Mouse (Mus musculus) cortical plate, adult 2 months (tissue): ENCODE measurements at regions not wholly inside any gene's neighbourhood (a gene's known extent, or its start where the extent isn't known, plus 50 kb on each side); places are given as distances from the start of the nearest gene placed in this dataset.

ENCODE experiments used
- H3K27ac ChIP-seq: fragments of 200-500 bp; 2 replicates; pipeline ENCODE4 v1.5.1; 2012; ENCODE audit warnings: low read length, control low read depth, inconsistent platforms; ENCODE audit not compliant: insufficient read depth
- H3K4me1 ChIP-seq: fragments of 200-500 bp; 2 replicates; pipeline ENCODE4 v1.6.1; 2011; ENCODE audit warnings: low read length; ENCODE audit not compliant: control insufficient read depth, insufficient read depth
- H3K4me3 ChIP-seq: fragments of 200-500 bp; 2 replicates; pipeline ENCODE4 v1.5.1; 2011; ENCODE audit warnings: mild to moderate bottlenecking, low read length, control low read depth; ENCODE audit not compliant: insufficient read depth
- CTCF ChIP-seq: fragments of 200-500 bp; IDR thresholded peaks from 2 replicates; pipeline ENCODE4 v1.5.1; 2011; ENCODE audit warnings: mild to moderate bottlenecking, control low read depth, low read length; ENCODE audit not compliant: insufficient read depth; ENCODE audit errors: extremely low read depth
- POLR2A ChIP-seq: fragments of 200-500 bp; IDR thresholded peaks from 2 replicates; pipeline ENCODE4 v1.6.1; 2011; ENCODE audit warnings: mild to moderate bottlenecking, low read length, control low read depth; ENCODE audit not compliant: insufficient read depth; ENCODE audit errors: extremely low read depth

DNA sequence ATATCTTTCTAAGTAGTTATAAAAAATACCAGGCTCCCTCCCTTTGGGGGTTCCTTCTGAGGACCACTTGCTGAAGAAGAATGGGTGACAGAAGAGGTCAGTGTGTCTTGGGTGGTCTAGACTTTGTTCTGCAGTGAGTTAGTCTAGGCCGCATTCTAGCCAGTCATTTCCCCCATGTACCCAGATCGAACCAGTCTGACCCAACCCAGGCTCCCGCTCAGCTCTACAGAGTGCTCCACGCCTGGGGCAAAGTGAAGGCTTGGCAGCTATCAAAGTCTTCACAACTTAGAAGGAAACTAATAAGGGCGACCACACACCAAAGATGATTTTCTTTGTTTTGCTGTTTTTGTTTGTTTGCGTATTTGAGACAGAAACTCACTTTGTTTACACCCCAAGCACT, 92.4 kb upstream of the Marcks start:
- H3K4me3 ChIP-seq, result no peak overlapping the region
- H3K27ac ChIP-seq, result no peak overlapping the region
- no peak for TF ChIP-seq POLR2A
- no peak for TF ChIP-seq CTCF
- no peaks in the 10 kb centered on the region for H3K4me1 ChIP-seq

GRCm38 (mm10) chr10:37227889-37228288, 89.2 kb upstream of the Marcks start:
- Histone ChIP-seq H3K27ac (no peak overlapping the region), H3K4me3 (no peak overlapping the region), H3K4me1 (no peaks in the 10 kb centered on the region)
- TF ChIP-seq POLR2A (no peak), CTCF (no peak)

DNA sequence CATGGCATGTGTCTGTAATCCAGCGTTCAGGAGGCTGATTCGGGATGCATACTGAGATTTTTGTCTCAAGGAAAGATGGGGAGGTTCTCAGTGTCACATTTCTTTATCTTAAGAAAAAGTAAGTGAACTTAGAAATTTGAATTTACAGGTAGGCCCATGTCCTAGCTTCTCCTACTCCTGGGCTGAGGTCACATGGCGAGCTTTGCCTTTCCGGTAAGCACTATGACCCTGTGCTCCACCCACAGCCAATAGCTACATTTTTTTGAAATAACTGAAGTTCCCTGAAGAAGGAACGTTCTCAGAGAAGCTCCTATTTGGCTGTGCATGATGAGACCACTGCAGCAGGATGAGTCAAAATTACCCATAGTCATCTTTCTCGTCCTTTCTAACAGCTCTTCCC, 83.0 kb upstream of the Marcks start:
- no peaks in the 10 kb centered on the region for H3K4me1 ChIP-seq
- TF ChIP-seq POLR2A, result no peak
- TF ChIP-seq CTCF, result no peak
- no peak overlapping the region for H3K27ac ChIP-seq
- no peak overlapping the region for H3K4me3 ChIP-seq

DNA sequence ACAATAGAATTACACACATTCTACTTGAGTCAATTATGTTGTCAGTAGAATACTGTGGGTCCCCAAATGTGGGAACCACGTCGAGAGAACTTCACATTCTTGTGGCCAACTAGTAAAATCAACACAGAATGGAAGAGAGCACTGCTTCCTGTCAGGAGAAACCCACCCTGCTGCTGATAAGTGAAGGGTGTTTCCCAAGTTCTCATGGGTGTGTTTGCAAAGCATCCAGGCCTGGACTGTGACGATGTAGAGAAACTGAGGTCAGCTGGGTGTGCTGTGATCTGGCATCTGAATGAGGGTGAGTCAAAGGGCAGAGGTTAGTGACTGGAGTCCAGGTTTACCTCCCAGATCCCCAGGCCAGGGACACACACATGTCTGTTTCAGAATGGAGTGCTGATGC, 81.7 kb upstream of the Marcks start:
- Histone ChIP-seq H3K4me3 (no peak overlapping the region), H3K4me1 (no peaks in the 10 kb centered on the region), H3K27ac (no peak overlapping the region)
- no peak for TF ChIP-seq POLR2A
- no peak for TF ChIP-seq CTCF

GRCm38 (mm10) chr10:37219936-37220335, 81.2 kb upstream of the Marcks start:
- no peak for TF ChIP-seq CTCF
- TF ChIP-seq POLR2A, result no peak
- no peak overlapping the region for H3K27ac ChIP-seq
- no peaks in the 10 kb centered on the region for H3K4me1 ChIP-seq
- no peak overlapping the region for H3K4me3 ChIP-seq

- no peak overlapping the region for H3K4me3 ChIP-seq
- no peak overlapping the region for H3K27ac ChIP-seq
- TF ChIP-seq CTCF, result no peak
- TF ChIP-seq POLR2A, result no peak
- no peaks in the 10 kb centered on the region for H3K4me1 ChIP-seq
Observed at GRCm38 (mm10) chr10:37219381-37219780, 80.7 kb upstream of the Marcks start.

- H3K27ac ChIP-seq, result no peak overlapping the region
- no peaks in the 10 kb centered on the region for H3K4me1 ChIP-seq
- no peak overlapping the region for H3K4me3 ChIP-seq
- no peak for TF ChIP-seq POLR2A
- TF ChIP-seq CTCF, result no peak
Observed at GRCm38 (mm10) chr10:37214656-37215055, 75.9 kb upstream of the Marcks start.

GRCm38 (mm10) chr10:37212350-37213035, 73.8 kb upstream of the Marcks start:
- Histone ChIP-seq H3K4me3 (no peak overlapping the region), H3K4me1 (no peaks in the 10 kb centered on the region), H3K27ac (no peak overlapping the region)
- TF ChIP-seq CTCF (no peak), POLR2A (no peak)

DNA sequence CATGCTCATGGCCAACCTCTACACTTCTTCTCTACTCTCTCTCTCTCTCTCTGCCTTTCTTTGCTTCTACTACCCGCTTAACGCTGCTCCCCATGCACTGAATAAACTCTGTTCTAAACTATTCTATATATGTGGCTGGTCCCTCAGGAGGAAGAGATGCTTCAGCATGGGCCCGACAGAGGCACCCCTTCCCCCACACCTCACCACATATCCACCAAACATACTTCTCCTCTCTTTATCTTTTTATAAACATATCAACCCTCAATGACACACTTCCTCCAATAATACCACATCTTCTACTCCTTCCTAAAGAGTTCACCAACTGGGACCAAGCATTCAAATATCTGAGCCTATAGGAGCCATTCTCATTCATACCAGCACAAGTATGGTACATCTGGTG, 72.6 kb upstream of the Marcks start:
- H3K4me3 ChIP-seq, result no peak overlapping the region
- no peak overlapping the region for H3K27ac ChIP-seq
- TF ChIP-seq CTCF, result no peak
- no peak for TF ChIP-seq POLR2A
- H3K4me1 ChIP-seq, result no peaks in the 10 kb centered on the region

DNA sequence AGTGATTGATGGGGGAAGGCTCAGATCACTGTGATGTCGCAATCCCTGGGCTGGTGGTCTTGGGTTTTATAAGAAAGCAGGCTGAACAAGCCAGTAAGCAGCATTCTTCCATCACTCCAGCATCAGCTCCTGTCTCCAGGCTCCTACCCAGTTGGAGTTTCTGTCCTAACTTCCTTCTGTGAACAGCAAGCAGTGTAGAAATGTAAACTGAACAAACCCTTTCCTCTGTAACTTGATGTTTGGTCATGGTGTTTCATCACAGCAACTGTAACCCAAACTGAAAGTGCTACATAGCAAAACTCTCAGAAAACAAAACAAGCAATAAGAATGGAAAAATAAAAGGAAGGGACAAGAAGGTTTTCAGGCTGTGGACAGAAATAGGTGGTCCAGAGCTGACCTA, 71.5 kb upstream of the Marcks start:
- Histone ChIP-seq H3K4me1 (no peaks in the 10 kb centered on the region), H3K4me3 (no peak overlapping the region), H3K27ac (no peak overlapping the region)
- TF ChIP-seq POLR2A, result no peak
- TF ChIP-seq CTCF, result no peak
